Mouse (Mus musculus): ENCODE results near the gene Olfr262.

The Olfr262 gene

GRCm38 (mm10) chr19:12241559-12241958 is at the start of gene Olfr262:
Olfr262 (minus strand) TSS chr19:12241659.
- 84% methylated on average over 1 of the region's 1 CpGs for WGBS

GRCm38 (mm10) chr19:12279554-12279953 is 38.1 kb upstream of the Olfr262 start, which contains the start of gene Olfr1434:
Olfr1434 (plus strand) TSS chr19:12279854.
- 64% methylated on average over 2 of the region's 2 CpGs for WGBS

- WGBS, result 63% methylated on average over 1 of the region's 1 CpGs
These were observed 19.3 kb upstream of the Olfr262 start, which contains the start of gene Olfr235 for GRCm38 (mm10) chr19:12260732-12261131. Olfr235 (plus strand) TSS chr19:12261032.

GRCm38 (mm10) chr19:12232496-12232895 is 9.0 kb downstream of the Olfr262 start, which contains the start of gene Olfr1432:
Olfr1432 (minus strand) TSS chr19:12232596.

GRCm38 (mm10) chr19:12200334-12200733 is 41.1 kb downstream of the Olfr262 start, which contains the start of gene Olfr1431:
Olfr1431 (plus strand) TSS chr19:12200634.
- WGBS, result 67% methylated on average over 1 of the region's 1 CpGs

GRCm38 (mm10) chr19:12199076-12199475 is 42.4 kb downstream of the Olfr262 start:
- WGBS, result 86% methylated on average over 4 of the region's 4 CpGs
